Mouse (Mus musculus) C2C12 (cell line): Measurements from ENCODE around the gene Otud4.

ENCODE experiments used
- CEBPB ChIP-seq: IDR thresholded peaks from one replicate; pipeline ENCODE4 v1.6.1; 2011; ENCODE audit warnings: low read depth, mild to moderate bottlenecking, control low read depth, moderate library complexity
- CTCF ChIP-seq: IDR thresholded peaks from one replicate; pipeline ENCODE4 v1.5.1; 2011; ENCODE audit not compliant: control insufficient read depth, insufficient read depth, insufficient read length
- MYOD1 ChIP-seq: IDR thresholded peaks from one replicate; pipeline ENCODE4 v1.6.1; 2011; ENCODE audit warnings: low read depth; ENCODE audit not compliant: control insufficient read depth, insufficient read length

DNA sequence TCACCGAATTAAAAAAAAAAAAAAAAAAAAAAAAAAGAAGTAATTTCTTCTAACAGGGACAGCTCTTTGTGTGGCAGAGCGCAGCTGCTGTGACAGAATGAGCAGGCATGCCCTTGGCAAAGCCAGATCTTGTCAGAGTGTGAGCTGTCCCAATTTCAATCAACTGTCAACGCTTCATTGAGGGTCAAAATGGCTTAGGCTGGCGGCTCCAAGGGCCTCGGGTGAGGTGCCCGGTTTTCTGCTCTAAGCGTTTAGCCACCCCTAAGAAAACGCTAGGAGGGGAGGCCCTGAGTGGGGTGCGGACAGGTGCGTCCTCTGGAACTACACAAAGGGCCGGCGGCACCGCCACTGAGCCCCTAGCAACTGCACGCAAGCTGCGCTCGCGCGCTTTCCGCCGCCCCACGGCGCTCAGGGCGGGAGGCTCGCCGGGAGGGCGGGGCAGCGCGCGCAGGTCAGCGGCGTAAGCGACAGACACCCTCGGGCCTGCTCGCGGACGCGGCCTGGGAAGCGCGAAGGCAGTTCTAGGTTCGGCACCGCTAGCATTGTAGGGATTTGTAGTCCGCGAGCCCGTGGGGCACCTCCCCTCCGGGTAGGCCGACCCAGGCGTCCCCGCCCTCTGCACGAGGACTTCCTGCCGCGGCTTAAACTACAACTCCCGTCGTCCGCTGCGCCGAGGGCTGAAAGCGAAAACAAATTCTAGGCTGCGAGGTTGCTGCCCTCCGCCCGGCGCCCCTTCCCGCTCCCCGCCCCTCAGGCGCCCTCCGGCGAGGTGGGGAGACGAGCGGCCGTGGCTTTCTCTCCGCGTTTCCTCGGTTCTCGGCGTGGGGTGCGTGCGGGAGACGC is 490 bp upstream of the Otud4 start:
- no peak for TF ChIP-seq MYOD1
- no peak for TF ChIP-seq CTCF
- no peak for TF ChIP-seq CEBPB
